Mouse (Mus musculus): ENCODE measurements at regions not wholly inside any gene's neighbourhood (a gene's known extent, or its start where the extent isn't known, plus 50 kb on each side); places are given as distances from the start of the nearest gene placed in this dataset.

DNA sequence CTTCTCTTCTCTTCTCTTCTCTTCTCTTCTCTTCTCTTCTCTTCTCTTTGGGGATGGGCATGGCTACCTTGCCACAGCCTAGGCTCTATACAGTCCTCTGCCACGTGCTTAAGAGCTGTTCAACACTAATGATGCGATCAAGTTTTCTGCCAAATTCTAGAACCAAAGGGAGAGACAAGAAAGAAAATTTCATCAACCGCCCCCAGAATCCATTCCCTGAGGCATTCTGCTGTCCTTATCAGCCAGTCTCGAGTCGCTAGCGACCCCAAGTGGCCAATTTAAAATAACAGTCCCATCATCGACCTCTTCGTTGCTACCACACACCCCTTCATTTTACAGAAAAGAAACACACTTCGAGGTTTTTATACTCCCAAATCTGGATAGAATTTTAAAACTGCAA, 171.5 kb downstream of the Qdpr start:
- TF ChIP-seq CTCF (IDR thresholded peaks at IDR 0.05; ENCODE audit: low read depth): peak; percentile 90
- TF ChIP-seq EP300 (optimal IDR thresholded peaks at IDR 0.05): no peak

Data from stomach, postnatal 0 days (tissue).